Mouse (Mus musculus) layer of hippocampus, postnatal 25 days (tissue): ENCODE measurements at regions not wholly inside any gene's neighbourhood (a gene's known extent, or its start where the extent isn't known, plus 50 kb on each side); places are given as distances from the start of the nearest gene placed in this dataset.

ENCODE experiments used
- DNase-seq, 2 experiments: peaks; one replicate each; pipeline ENCODE4 v3.0.0; 2022; ENCODE audit warnings: mixed read lengths in 2 of 2, low spot score in 1 of 2; ENCODE audit errors: extremely low spot score in 1 of 2

- DNase-seq = no peak
These were observed 162.9 kb upstream of the Sdk2 start for GRCm38 (mm10) chr11:114229763-114230162.

- DNase-seq = no peak
These were observed 162.3 kb upstream of the Sdk2 start for GRCm38 (mm10) chr11:114229196-114229595.

- no peak for DNase-seq
These were observed 159.7 kb upstream of the Sdk2 start for GRCm38 (mm10) chr11:114226553-114226952.

GRCm38 (mm10) chr11:114224706-114225105 lies 157.9 kb upstream of the Sdk2 start:
- no peak for DNase-seq

- DNase-seq = no peak
These were observed 156.2 kb upstream of the Sdk2 start for GRCm38 (mm10) chr11:114223061-114223460.

GRCm38 (mm10) chr11:114220466-114220865 lies 153.6 kb upstream of the Sdk2 start:
- DNase-seq = no peak

- no peak for DNase-seq
These were observed 152.1 kb upstream of the Sdk2 start for GRCm38 (mm10) chr11:114218732-114219506.

- no peak for DNase-seq
These were observed 150.5 kb upstream of the Sdk2 start for GRCm38 (mm10) chr11:114217245-114217757.

GRCm38 (mm10) chr11:114216493-114216892 lies 149.6 kb upstream of the Sdk2 start:
- DNase-seq = no peak

GRCm38 (mm10) chr11:114215256-114215655 lies 148.4 kb upstream of the Sdk2 start:
- DNase-seq = no peak

- DNase-seq = no peak
These were observed 145.3 kb upstream of the Sdk2 start for GRCm38 (mm10) chr11:114212136-114212535.

- peak in 1 of 2 experiments; percentile 64 for DNase-seq
These were observed 138.3 kb upstream of the Sdk2 start for GRCm38 (mm10) chr11:114205192-114205591.

- no peak for DNase-seq
These were observed 136.6 kb upstream of the Sdk2 start for GRCm38 (mm10) chr11:114203416-114203815.

- DNase-seq = no peak
These were observed 135.6 kb upstream of the Sdk2 start for GRCm38 (mm10) chr11:114202486-114202885.

GRCm38 (mm10) chr11:114199081-114199586 lies 132.3 kb upstream of the Sdk2 start:
- no peak for DNase-seq

GRCm38 (mm10) chr11:114198317-114199032 lies 131.6 kb upstream of the Sdk2 start:
- DNase-seq = peak; percentile 84 to 89

- DNase-seq = no peak
These were observed 128.4 kb upstream of the Sdk2 start for GRCm38 (mm10) chr11:114195291-114195690.

- DNase-seq = no peak
These were observed 127.3 kb upstream of the Sdk2 start for GRCm38 (mm10) chr11:114194055-114194706.

GRCm38 (mm10) chr11:114193018-114193417 lies 126.2 kb upstream of the Sdk2 start:
- DNase-seq = no peak

- no peak for DNase-seq
These were observed 124.8 kb upstream of the Sdk2 start for GRCm38 (mm10) chr11:114191661-114192060.
